Mouse (Mus musculus): ENCODE measurements around the gene Flt4. TPM values are rescaled to one million over a fixed set of nuclear protein-coding genes. Genes with fewer than 3 reads are reported as not detected.

Flt4 gene
- polyA plus RNA-seq, 1 experiment from 2014 or later = 8.3 TPM

GRCm38 (mm10) chr11:49659470-49659799 is 50.4 kb downstream of the Flt4 start:
- 0 out of 2 replicates have a peak, but pooled peaks cover 1% of the 10 kb centered on the region for H3K9me3 ChIP-seq (replicated peaks)
- H3K4me2 ChIP-seq = no peak overlapping the region
- 67% methylated on average over 7 of the region's 7 CpGs for WGBS
- H3K4me3 ChIP-seq = no peak overlapping the region
- peak overlapping the region; percentile 78 for H3K27ac ChIP-seq (ENCODE audit: poor library complexity, severe bottlenecking)
- no peak for ATAC-seq (ENCODE audit: insufficient number of reproducible peaks, low FRiP score)
- no peaks in the 10 kb centered on the region for H3K27me3 ChIP-seq (replicated peaks)
- H3K36me3 ChIP-seq = no peaks in the 10 kb centered on the region
- H3K9ac ChIP-seq = no peak overlapping the region
- peaks cover 29% of the 10 kb centered on the region for H3K4me1 ChIP-seq (replicated peaks)

GRCm38 (mm10) chr11:49662292-49662780 is 53.3 kb downstream of the Flt4 start:
- Histone ChIP-seq H3K4me1 (replicated peaks) (peaks cover 32% of the 10 kb centered on the region), H3K27me3 (replicated peaks) (no peaks in the 10 kb centered on the region), H3K9me3 (replicated peaks) (no peaks in the 10 kb centered on the region), H3K27ac (ENCODE audit: poor library complexity, severe bottlenecking) (no peak overlapping the region), H3K36me3 (no peaks in the 10 kb centered on the region), H3K4me3 (no peak overlapping the region), H3K9ac (no peak overlapping the region), H3K4me2 (no peak overlapping the region)
- ATAC-seq (ENCODE audit: insufficient number of reproducible peaks, low FRiP score) = no peak
- 53% methylated on average over 15 of the region's 15 CpGs for WGBS

DNA sequence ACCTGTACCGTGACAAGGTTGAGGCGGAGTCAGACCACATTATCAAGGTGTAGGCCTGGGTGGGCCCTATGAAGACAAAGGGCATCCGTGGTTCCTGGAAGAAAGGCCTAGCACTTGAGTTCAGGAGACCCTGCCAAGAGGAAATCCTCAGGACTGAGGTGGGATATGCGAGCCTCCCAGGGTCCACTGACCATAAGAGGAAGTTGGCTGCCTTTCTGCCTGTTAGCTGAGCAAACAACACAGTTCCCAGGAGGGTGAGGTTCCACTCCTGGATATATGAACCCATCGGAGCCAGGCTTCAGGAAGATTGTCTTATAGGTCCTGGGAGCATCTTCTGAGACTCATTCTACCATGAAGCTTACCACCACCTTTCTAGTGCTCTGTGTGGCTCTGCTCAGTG is 54.2 kb downstream of the Flt4 start, which contains the start of gene Scgb3a1:
Scgb3a1 (plus strand) TSS at position 301 of the 400 bp plus-strand sequence.
- Histone ChIP-seq H3K9me3 (replicated peaks) (no peaks in the 10 kb centered on the region), H3K9ac (no peak within 1 kb of the TSS), H3K27me3 (replicated peaks) (no peaks in the 10 kb centered on the region), H3K4me1 (replicated peaks) (peaks cover 22% of the 10 kb centered on the region), H3K36me3 (peaks cover 5% of the 10 kb centered on the region), H3K4me3 (no peak within 1 kb of the TSS), H3K4me2 (no peak within 1 kb of the TSS), H3K27ac (ENCODE audit: poor library complexity, severe bottlenecking) (no peak within 1 kb of the TSS)
- ATAC-seq (ENCODE audit: insufficient number of reproducible peaks, low FRiP score) = no peak
- WGBS = 70% methylated on average over 5 of the region's 5 CpGs

DNA sequence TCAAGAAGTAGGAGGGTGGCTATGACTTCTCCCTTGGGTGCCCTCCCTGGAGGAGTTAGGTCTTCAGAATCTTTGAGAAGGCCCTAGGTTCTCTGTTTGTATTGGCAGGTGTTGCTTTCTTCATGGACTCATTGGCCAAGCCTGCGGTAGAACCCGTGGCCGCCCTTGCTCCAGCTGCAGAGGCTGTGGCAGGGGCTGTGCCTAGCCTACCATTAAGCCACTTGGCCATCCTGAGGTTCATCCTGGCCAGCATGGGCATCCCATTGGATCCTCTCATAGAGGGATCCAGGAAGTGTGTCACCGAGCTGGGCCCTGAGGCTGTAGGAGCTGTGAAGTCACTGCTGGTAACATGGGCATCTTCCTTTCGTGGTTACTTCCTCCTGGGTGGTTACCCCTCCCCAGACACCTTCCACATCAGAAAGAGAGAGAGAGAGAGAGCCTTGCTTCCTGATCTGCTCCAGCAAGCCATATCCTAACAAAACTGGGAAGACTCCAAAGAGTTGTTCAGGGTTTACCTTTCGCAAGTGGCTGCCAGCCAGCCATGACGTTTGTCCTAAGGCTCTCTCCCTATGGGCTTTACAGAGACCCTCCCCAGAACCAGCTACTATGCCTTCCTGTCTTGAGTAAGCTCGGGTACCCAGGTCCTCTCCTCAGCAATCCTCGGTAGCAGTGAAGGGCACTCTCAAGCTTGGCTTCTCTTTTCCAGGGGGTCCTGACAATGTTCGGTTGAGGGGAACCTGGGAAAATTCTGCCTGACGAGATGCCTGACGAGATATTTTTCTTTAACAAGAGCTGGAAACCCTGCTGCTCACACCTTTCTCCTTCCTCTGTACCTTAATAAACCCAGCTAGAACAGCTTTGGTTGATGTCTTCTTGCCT is 55.4 kb downstream of the Flt4 start:
- Histone ChIP-seq H3K36me3 (peaks cover 17% of the 10 kb centered on the region), H3K27ac (ENCODE audit: poor library complexity, severe bottlenecking) (no peak overlapping the region), H3K27me3 (replicated peaks) (no peaks in the 10 kb centered on the region), H3K4me3 (no peak overlapping the region), H3K9ac (no peak overlapping the region), H3K4me2 (no peak overlapping the region), H3K4me1 (replicated peaks) (peaks cover 11% of the 10 kb centered on the region; the same call in 1 of the 2 replicates), H3K9me3 (replicated peaks) (no peaks in the 10 kb centered on the region)
- ATAC-seq (ENCODE audit: insufficient number of reproducible peaks, low FRiP score) = no peak; the same call in 1 of the 2 replicates
- 76% methylated on average over 12 of the region's 12 CpGs for WGBS

- Histone ChIP-seq H3K9me3 (replicated peaks) (no peaks in the 10 kb centered on the region), H3K4me3 (no peak overlapping the region), H3K4me2 (no peak overlapping the region), H3K27me3 (replicated peaks) (no peaks in the 10 kb centered on the region), H3K4me1 (replicated peaks) (peaks cover 6% of the 10 kb centered on the region; the same call in 1 of the 2 replicates), H3K36me3 (peaks cover 26% of the 10 kb centered on the region), H3K9ac (no peak overlapping the region), H3K27ac (ENCODE audit: poor library complexity, severe bottlenecking) (no peak overlapping the region)
- ATAC-seq (ENCODE audit: insufficient number of reproducible peaks, low FRiP score) = no peak; the same call in 1 of the 2 replicates
- WGBS = 59% methylated on average over 4 of the region's 4 CpGs
Observed at GRCm38 (mm10) chr11:49665462-49665861, 56.4 kb downstream of the Flt4 start.

GRCm38 (mm10) chr11:49673433-49673832 is 64.4 kb downstream of the Flt4 start:
- H3K27ac ChIP-seq (ENCODE audit: poor library complexity, severe bottlenecking) = no peak overlapping the region
- H3K4me3 ChIP-seq = no peak overlapping the region
- peaks cover 62% of the 10 kb centered on the region for H3K36me3 ChIP-seq
- H3K27me3 ChIP-seq (replicated peaks) = no peaks in the 10 kb centered on the region
- no peak overlapping the region for H3K4me2 ChIP-seq
- no peaks in the 10 kb centered on the region for H3K9me3 ChIP-seq (replicated peaks)
- H3K9ac ChIP-seq = no peak overlapping the region
- ATAC-seq (ENCODE audit: insufficient number of reproducible peaks, low FRiP score) = no peak
- H3K4me1 ChIP-seq (replicated peaks) = no peaks in the 10 kb centered on the region
- 79% methylated on average over 3 of the region's 3 CpGs for WGBS

GRCm38 (mm10) chr11:49684237-49684973 is 75.3 kb downstream of the Flt4 start:
- peak overlapping the region; percentile 95 for H3K27ac ChIP-seq (ENCODE audit: poor library complexity, severe bottlenecking)
- H3K4me2 ChIP-seq = peak overlapping the region; percentile 47
- ATAC-seq (ENCODE audit: insufficient number of reproducible peaks, low FRiP score) = peak; percentile 69

GRCm38 (mm10) chr11:49695013-49695412 is 86.0 kb downstream of the Flt4 start:
- Histone ChIP-seq H3K4me1 (replicated peaks) (peaks cover 9% of the 10 kb centered on the region), H3K4me2 (no peak overlapping the region), H3K4me3 (no peak overlapping the region), H3K27me3 (replicated peaks) (no peaks in the 10 kb centered on the region), H3K9me3 (replicated peaks) (no peaks in the 10 kb centered on the region), H3K27ac (ENCODE audit: poor library complexity, severe bottlenecking) (no peak overlapping the region), H3K36me3 (peaks cover 41% of the 10 kb centered on the region), H3K9ac (no peak overlapping the region)
- 94% methylated on average over 3 of the region's 3 CpGs for WGBS
- no peak for ATAC-seq (ENCODE audit: insufficient number of reproducible peaks, low FRiP score)

More at GRCm38 (mm10) chr11:49684237-49684973, 75.3 kb downstream of the Flt4 start:
- H3K4me1 ChIP-seq (replicated peaks) = peaks cover 5% of the 10 kb centered on the region
- H3K4me3 ChIP-seq = no peak overlapping the region
- H3K36me3 ChIP-seq = peaks cover 60% of the 10 kb centered on the region
- H3K27me3 ChIP-seq (replicated peaks) = no peaks in the 10 kb centered on the region
- no peak overlapping the region for H3K9ac ChIP-seq
- H3K9me3 ChIP-seq (replicated peaks) = no peaks in the 10 kb centered on the region
- 68% methylated on average over 12 of the region's 12 CpGs for WGBS

DNA sequence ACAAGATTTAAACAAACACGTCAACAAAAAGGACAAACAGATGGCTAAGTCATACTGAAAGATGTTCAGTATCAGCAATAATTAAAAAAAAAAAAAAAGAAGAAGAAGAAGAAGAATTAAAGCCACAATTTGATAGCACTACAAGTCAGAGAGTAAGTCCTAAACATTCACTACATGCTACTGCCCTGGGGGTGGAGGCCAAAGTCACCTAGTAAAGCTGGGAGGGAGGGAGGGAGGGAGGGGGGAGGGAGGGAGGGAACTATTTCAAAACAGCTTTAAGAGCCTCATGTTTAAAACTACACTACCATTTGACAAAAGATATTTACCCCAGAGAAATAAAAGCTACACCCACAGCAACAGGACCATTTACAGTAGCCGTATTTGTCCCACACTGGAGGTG is 86.6 kb downstream of the Flt4 start:
- H3K9ac ChIP-seq = no peak overlapping the region
- no peak overlapping the region for H3K27ac ChIP-seq (ENCODE audit: poor library complexity, severe bottlenecking)
- H3K4me2 ChIP-seq = no peak overlapping the region
- H3K27me3 ChIP-seq (replicated peaks) = no peaks in the 10 kb centered on the region
- no peaks in the 10 kb centered on the region for H3K9me3 ChIP-seq (replicated peaks)
- H3K4me1 ChIP-seq (replicated peaks) = peaks cover 9% of the 10 kb centered on the region
- H3K4me3 ChIP-seq = no peak overlapping the region
- H3K36me3 ChIP-seq = peaks cover 38% of the 10 kb centered on the region
- 91% methylated on average over 2 of the region's 2 CpGs for WGBS
- ATAC-seq (ENCODE audit: insufficient number of reproducible peaks, low FRiP score) = no peak

DNA sequence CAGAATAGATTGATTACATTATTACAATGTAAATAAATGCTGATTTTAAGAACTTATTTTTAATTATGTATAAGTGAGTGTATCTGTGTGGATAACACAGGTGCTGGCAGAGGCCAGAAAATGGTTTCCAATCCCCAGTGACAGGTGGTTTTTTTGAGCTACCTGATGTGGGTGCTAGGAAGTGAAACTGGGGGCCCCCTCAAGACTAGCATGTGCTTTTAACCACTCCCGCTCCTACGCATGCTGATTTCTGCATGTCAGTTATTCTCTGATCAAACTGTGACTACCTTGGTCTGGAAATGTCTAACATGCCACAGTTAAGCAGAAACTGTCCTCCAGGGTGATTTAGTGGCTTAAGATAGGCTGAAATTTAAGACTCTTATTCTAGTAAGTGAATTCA is 87.4 kb downstream of the Flt4 start:
- Histone ChIP-seq H3K4me2 (no peak overlapping the region), H3K9me3 (replicated peaks) (no peaks in the 10 kb centered on the region), H3K27ac (ENCODE audit: poor library complexity, severe bottlenecking) (no peak overlapping the region), H3K27me3 (replicated peaks) (no peaks in the 10 kb centered on the region), H3K4me1 (replicated peaks) (peaks cover 9% of the 10 kb centered on the region), H3K9ac (no peak overlapping the region), H3K4me3 (no peak overlapping the region), H3K36me3 (peaks cover 44% of the 10 kb centered on the region)
- ATAC-seq (ENCODE audit: insufficient number of reproducible peaks, low FRiP score) = no peak
- 92% methylated on average over 2 of the region's 2 CpGs for WGBS

- Histone ChIP-seq H3K36me3 (peaks cover 47% of the 10 kb centered on the region), H3K27me3 (replicated peaks) (no peaks in the 10 kb centered on the region), H3K4me1 (replicated peaks) (peaks cover 9% of the 10 kb centered on the region), H3K9ac (no peak overlapping the region), H3K4me3 (no peak overlapping the region), H3K27ac (ENCODE audit: poor library complexity, severe bottlenecking) (no peak overlapping the region), H3K9me3 (replicated peaks) (no peaks in the 10 kb centered on the region), H3K4me2 (no peak overlapping the region)
- no peak for ATAC-seq (ENCODE audit: insufficient number of reproducible peaks, low FRiP score)
- WGBS = 87% methylated on average over 5 of the region's 5 CpGs
Observed at GRCm38 (mm10) chr11:49697779-49698178, 88.7 kb downstream of the Flt4 start.
